Comparison of ENCODE assay signal across 16 mouse cellular contexts in genomic region chr1:104449678-104450077, GRCm38 (mm10).
"Had no signal": no experiment of that assay in that cellular context is flagged by ENCODE, and none has a peak within 500 bp of the region (broad histone marks: within the 10 kb centered on the region; RNA-seq: fewer than 3 reads in every experiment).

No protein-coding gene starts in this region.

- H3K36me3 ChIP-seq: liver, embryonic 13.5 days; midbrain, embryonic 10.5 days; midbrain, embryonic 13.5 days; neural tube, embryonic 13.5 days; stomach, embryonic 15.5 days had no signal

- DNase-seq: kidney, postnatal 14 days; kidney, postnatal 4 days; liver, embryonic 13.5 days; lung, adult 2 months; lung, postnatal 36 days; retina, postnatal 1 day; right cerebral cortex, postnatal 25 days; spleen, adult 18-20 months; thymus, postnatal 25 days had no signal

- H3K9ac ChIP-seq: liver, embryonic 13.5 days; midbrain, embryonic 13.5 days; neural tube, embryonic 13.5 days; stomach, embryonic 15.5 days had no signal

- ATAC-seq: midbrain, embryonic 13.5 days; midbrain, embryonic 16.5 days had no signal

- H3K27ac ChIP-seq: liver, embryonic 13.5 days; midbrain, embryonic 10.5 days; midbrain, embryonic 13.5 days; neural tube, embryonic 13.5 days; stomach, embryonic 15.5 days had no signal

- H3K4me2 ChIP-seq: liver, embryonic 13.5 days; midbrain, embryonic 13.5 days; neural tube, embryonic 13.5 days; stomach, embryonic 15.5 days had no signal

- H3K4me3 ChIP-seq: liver, embryonic 13.5 days; megakaryocyte, embryonic 14.5 days; midbrain, embryonic 10.5 days; midbrain, embryonic 13.5 days; myocyte; neural tube, embryonic 13.5 days; stomach, embryonic 15.5 days had no signal

- H3K4me1 ChIP-seq: liver, embryonic 13.5 days; megakaryocyte, embryonic 14.5 days; midbrain, embryonic 10.5 days; midbrain, embryonic 13.5 days; neural tube, embryonic 13.5 days; stomach, embryonic 15.5 days had no signal

- H3K9me3 ChIP-seq: liver, embryonic 13.5 days; midbrain, embryonic 10.5 days; midbrain, embryonic 13.5 days; neural tube, embryonic 13.5 days; stomach, embryonic 15.5 days had no signal

- H3K27me3 ChIP-seq: liver, embryonic 13.5 days; megakaryocyte, embryonic 14.5 days; midbrain, embryonic 13.5 days; neural tube, embryonic 13.5 days; stomach, embryonic 15.5 days had no signal
